Mouse (Mus musculus): ENCODE data around the gene Tead3.
A peak's percentile ranks its signal among the peaks of the same experiment; 100 is the strongest.
"Not testable (repeated sequence)": the region's sequence is repeated elsewhere in the genome, so short reads cannot be mapped to it uniquely, and the experiment has no call there.

Tead3 gene

GRCm38 (mm10) chr17:28360531-28361277 is 10.1 kb upstream of the Tead3 start:
- DNase-seq (ENCODE audit: low spot score), result peak; percentile 60

- DNase-seq (ENCODE audit: low spot score), result not testable (repeated sequence)
These were observed 8.1 kb upstream of the Tead3 start for GRCm38 (mm10) chr17:28358576-28359261.

GRCm38 (mm10) chr17:28355871-28356270 is 5.3 kb upstream of the Tead3 start:
- DNase-seq (ENCODE audit: low spot score), result no peak

GRCm38 (mm10) chr17:28352018-28352417 is 1.4 kb upstream of the Tead3 start:
- peak; percentile 73 for DNase-seq (ENCODE audit: low spot score)

GRCm38 (mm10) chr17:28351353-28351890 is 805 bp upstream of the Tead3 start:
- DNase-seq (ENCODE audit: low spot score), result peak; percentile 64

GRCm38 (mm10) chr17:28349901-28350465 is 634 bp downstream of the Tead3 start:
- DNase-seq (ENCODE audit: low spot score), result no peak

GRCm38 (mm10) chr17:28349264-28349880 is 1.2 kb downstream of the Tead3 start:
- no peak for DNase-seq (ENCODE audit: low spot score)

GRCm38 (mm10) chr17:28348211-28348610 is 2.4 kb downstream of the Tead3 start:
- DNase-seq (ENCODE audit: low spot score), result no peak

- no peak for DNase-seq (ENCODE audit: low spot score)
These were observed 3.3 kb downstream of the Tead3 start for GRCm38 (mm10) chr17:28347327-28347726.

GRCm38 (mm10) chr17:28345882-28346281 is 4.7 kb downstream of the Tead3 start:
- DNase-seq (ENCODE audit: low spot score), result no peak

- DNase-seq (ENCODE audit: low spot score), result no peak
These were observed 5.3 kb downstream of the Tead3 start for GRCm38 (mm10) chr17:28345271-28345721.

- no peak for DNase-seq (ENCODE audit: low spot score)
These were observed 5.9 kb downstream of the Tead3 start for GRCm38 (mm10) chr17:28344670-28345069.

GRCm38 (mm10) chr17:28344050-28344607 is 6.5 kb downstream of the Tead3 start:
- DNase-seq (ENCODE audit: low spot score), result no peak

GRCm38 (mm10) chr17:28341091-28341490 is 9.5 kb downstream of the Tead3 start:
- DNase-seq (ENCODE audit: low spot score), result no peak

GRCm38 (mm10) chr17:28340578-28340977 is 10.0 kb downstream of the Tead3 start:
- no peak for DNase-seq (ENCODE audit: low spot score)

GRCm38 (mm10) chr17:28337547-28337946 is 13.1 kb downstream of the Tead3 start:
- DNase-seq (ENCODE audit: low spot score), result no peak

GRCm38 (mm10) chr17:28335267-28335666 is 15.3 kb downstream of the Tead3 start:
- no peak for DNase-seq (ENCODE audit: low spot score)

GRCm38 (mm10) chr17:28332915-28333546 is 17.6 kb downstream of the Tead3 start:
- peak; percentile 28 for DNase-seq (ENCODE audit: low spot score)

- peak; percentile 26 for DNase-seq (ENCODE audit: low spot score)
These were observed 18.3 kb downstream of the Tead3 start for GRCm38 (mm10) chr17:28332113-28332914.

- peak; percentile 45 for DNase-seq (ENCODE audit: low spot score)
These were observed 19.1 kb downstream of the Tead3 start for GRCm38 (mm10) chr17:28331241-28332112.
